Mouse (Mus musculus) left cerebral cortex, adult 11 months (tissue): Measurements from ENCODE around the gene Kif2a.
A peak's percentile ranks its signal among the peaks of the same experiment; 100 is the strongest.

ENCODE experiments used
- DNase-seq: peaks from one replicate; pipeline ENCODE4 v3.0.0; 2022; ENCODE audit warnings: low spot score

Kif2a gene

GRCm38 (mm10) chr13:107021461-107022265 lies at the start of gene Kif2a:
Kif2a (minus strand) TSS chr13:107022126.
- peak; percentile 25 for DNase-seq

DNA sequence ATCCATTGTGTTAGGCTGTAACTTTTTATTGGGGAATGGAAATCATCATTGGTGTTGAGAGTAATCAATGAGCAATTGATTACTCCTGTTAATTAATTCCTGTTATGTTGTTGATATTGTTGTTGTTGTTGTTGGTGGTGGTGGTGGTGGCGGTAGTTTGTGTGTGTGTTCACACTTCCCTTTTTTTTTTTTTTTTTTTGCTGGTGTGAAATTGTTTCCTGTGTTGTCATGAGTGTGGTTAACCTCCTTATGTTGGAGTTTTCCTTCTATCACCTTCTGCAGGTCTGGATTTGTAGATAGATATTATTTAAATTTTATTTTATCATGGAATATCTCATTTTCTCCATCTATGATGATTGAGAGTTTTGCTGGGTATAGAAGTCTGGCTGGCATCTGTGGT lies 47.1 kb upstream of the Kif2a start:
- no peak for DNase-seq

- DNase-seq = no peak
These were observed 43.4 kb upstream of the Kif2a start for GRCm38 (mm10) chr13:107065098-107065855.

DNA sequence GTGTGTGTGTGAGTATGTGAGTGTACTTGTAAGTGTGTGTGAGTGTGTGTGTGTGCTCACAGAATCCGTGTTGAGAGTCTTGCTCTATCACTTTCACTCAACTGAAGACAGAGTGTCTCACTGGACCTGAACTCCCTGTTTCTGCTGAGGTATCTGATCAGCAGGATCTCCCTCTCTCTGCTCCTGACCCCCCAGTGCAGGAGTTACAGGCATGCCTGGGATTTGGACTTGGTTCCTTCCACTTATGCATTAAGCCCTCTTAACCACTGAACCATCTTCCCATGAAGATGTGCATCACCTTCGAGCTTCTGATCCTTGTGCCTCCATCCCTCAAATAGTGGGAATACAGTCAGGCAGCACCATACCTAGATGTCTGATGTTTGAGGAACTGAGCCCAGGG lies 42.3 kb upstream of the Kif2a start:
- DNase-seq = no peak

DNA sequence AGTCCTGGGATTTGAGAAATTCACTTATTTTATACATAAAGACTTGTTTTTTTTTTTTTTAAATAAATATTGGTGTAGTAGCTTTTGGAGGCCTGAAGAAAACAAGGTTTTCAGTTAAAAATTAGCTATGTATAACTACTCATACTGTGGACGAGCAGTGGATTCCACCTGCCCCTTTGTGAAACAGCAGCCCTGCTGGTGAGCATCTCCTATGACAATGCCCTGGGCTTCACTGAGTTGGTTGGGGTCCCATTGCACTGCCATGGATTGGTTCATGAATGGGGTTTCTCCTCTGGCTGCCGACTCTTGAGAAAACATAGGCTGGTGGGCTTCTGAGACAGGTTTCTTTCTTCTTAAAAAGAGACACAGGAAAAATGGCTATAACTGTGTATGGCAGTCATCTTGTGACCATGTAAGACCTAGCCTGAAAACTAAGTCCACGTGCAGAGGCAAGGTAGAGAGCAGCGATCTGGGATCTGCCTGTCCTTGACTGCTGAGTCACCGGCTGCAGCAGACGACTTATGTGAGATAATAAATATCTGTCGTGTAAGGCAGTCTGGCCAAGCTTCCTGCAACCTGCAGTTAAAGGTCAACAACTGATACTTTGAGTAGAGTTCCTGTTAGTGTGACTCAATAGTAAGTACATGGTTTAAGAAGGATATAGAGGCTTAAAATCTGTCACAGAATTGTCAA lies 41.3 kb upstream of the Kif2a start:
- no peak for DNase-seq

GRCm38 (mm10) chr13:107060098-107060497 lies 38.2 kb upstream of the Kif2a start:
- DNase-seq = no peak

DNA sequence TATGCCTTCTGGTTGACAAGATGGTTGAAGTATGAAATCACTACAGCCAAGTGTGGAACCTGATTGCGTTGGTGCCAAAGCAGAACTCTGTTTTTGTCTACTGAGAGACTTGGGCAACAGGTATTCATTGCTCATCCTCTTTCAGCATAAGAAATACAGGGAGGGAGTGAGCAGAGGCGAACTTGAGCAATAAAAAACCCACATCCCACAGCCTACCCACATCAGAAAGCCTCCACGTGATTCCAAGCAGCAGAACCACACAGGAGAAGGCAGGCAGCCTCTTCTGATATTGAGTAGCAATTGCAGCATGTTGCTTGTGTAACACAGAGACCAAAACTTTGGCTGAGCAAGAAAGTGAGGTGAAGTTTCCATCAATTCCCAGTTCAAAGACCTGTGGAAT lies 37.5 kb upstream of the Kif2a start:
- DNase-seq = no peak

DNA sequence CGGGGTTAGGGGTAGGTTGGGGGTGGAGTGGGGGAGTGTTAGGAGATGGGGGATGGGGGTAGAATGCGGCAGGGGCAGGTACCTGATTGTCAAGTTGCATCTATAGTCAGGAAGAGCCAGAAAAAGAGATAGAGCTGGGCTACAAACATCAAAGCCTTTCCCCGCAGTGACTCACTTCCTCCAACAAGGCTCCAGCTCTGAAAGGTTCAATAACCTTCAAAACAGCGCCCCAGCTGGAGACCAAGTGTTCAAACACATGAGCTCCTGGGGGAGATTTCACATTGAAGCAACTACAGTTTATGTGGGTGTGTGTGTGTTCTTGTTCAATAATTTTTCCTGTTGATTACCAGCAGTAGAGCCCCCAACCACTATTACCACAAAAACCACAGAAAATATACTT lies 34.4 kb upstream of the Kif2a start:
- no peak for DNase-seq

GRCm38 (mm10) chr13:107054496-107054895 lies 32.6 kb upstream of the Kif2a start:
- DNase-seq = no peak

DNA sequence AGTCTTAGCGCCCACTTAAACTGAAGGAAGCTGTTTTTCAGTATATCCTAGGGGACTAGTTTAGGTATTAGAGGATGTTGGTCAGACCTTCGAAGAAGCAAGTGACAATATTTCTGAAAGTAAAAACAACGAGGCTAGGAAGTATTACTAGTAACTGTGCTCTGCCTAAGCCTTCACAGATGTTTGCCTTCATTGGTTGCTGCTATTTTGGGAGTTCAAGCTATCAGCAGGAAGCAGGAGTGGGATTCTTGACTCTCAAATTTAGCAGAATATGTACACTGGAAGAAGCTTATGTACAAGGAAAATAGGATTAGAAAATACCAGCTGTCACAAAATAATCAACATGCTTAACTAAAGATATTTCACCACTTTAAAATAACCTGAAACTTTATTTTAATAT lies 29.4 kb upstream of the Kif2a start:
- DNase-seq = no peak

DNA sequence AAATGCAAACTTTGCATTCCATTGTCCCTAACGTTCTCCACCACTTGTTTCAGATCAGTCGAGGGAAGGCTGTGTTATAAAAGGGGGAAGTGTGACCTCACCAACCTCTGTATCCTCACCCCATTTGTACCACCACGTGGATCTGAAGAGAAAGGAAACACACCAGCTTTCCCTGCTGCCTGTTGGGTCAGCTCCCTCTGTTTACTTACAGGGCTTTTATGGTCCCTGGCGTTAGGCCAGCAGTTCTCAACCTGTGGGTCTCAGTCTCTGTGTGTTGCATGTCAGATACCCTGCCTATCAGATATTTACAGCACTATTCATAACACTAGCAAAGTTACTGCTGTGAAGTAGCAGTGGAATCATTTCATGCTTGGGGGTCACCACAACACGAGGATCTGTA lies 22.3 kb upstream of the Kif2a start:
- no peak for DNase-seq

DNA sequence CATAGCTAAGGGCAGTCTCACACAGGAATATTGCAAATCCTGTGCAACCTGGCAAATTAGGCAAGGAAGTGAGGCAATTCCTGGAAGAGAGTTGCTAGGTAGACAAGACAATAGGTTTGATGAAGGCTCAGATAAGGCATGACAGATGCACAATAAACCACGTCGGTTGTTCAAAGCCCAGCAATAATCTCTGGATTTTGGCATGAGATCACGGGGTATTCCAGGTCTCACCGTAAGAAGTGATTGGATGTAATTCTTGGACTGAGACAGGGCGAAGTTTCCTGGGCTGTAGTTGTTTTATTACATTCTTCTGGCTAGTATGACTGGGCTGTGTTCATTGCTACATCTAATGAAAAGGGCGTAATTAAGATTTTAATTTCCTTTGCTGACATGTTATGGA lies 20.6 kb upstream of the Kif2a start:
- no peak for DNase-seq

- no peak for DNase-seq
These were observed 17.6 kb upstream of the Kif2a start for GRCm38 (mm10) chr13:107039493-107039892.

GRCm38 (mm10) chr13:107038346-107038745 lies 16.4 kb upstream of the Kif2a start:
- DNase-seq = no peak

DNA sequence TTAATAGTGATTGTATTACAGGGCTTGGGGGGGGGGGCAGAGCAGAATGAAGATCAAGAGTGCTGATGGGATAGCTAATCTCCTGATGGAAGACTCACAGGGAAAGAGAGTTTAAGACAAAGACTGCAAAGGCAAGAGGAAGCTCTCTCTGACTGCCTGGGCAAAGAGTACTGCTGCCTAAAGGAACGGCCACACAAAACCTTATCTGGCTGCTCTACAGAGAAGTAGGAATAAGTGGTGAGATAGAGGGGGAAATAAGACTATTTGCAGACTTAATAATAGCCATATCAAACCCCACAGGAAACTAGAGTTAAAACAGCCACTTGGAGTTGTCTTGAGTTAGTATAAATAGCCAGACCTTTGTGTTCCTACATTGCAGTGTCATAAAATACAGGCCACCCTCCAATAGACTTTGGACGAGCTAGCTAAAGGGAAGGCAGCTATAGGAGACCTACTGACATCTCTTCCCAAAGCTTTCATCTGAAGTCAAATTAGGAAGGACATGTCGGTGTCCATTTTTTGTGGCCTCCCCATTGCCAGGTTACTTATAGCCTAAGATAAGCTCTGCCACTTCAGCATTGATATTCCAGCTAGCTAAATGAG lies 13.7 kb upstream of the Kif2a start:
- DNase-seq = no peak

GRCm38 (mm10) chr13:107035078-107035477 lies 13.2 kb upstream of the Kif2a start:
- no peak for DNase-seq

GRCm38 (mm10) chr13:107034028-107034920 lies 12.3 kb upstream of the Kif2a start:
- no peak for DNase-seq

DNA sequence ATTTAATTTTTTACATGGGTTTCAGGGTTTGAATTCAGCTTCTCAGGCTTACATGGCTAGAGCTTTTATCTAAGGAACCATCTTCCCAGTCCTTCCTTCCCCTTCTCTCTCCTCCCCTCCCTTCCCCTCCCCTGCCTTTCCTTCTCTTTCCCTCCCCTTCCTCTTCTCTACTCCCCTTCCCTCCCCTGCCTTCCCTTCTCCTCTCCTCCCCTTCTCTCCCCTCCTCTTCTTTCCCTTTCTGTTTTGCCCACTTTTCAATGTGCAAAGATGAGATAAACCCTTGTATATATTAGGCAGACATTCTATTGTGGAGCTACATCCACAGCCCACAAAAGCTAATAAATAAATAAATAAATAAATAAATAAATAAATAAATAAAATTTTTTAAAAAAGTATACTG lies 9.3 kb upstream of the Kif2a start:
- DNase-seq = no peak

DNA sequence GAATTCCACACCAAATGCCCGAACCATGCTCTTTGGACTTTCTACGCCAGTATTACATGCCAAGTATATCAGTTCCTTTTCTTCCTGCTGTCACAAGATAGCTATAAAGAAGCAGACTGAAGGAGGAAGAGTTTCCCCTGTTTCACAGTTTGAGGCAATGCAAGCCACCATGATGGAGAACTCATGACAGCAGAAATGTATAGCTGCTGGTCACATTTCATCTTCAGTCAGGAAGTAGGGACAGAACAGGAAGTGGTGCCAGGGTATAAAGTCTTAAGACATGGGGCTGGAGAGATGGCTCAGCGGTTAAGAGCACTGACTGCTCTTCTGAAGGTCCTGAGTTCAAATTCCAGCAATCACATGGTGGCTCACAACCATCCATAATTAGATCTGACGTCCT lies 5.3 kb upstream of the Kif2a start:
- no peak for DNase-seq

GRCm38 (mm10) chr13:107025663-107026062 lies 3.7 kb upstream of the Kif2a start:
- no peak for DNase-seq
